Mouse (Mus musculus) myocyte (in vitro differentiated cells): Measurements from ENCODE around the gene Kalrn. TPM values are rescaled to one million over a fixed set of nuclear protein-coding genes. Genes with fewer than 3 reads are reported as not detected.

Experiments used
- H3K27me3 ChIP-seq: one replicate; pipeline ENCODE4 v1.6.1; 2011; ENCODE audit not compliant: control insufficient read depth, insufficient read depth, insufficient read length
- H3K36me3 ChIP-seq: one replicate; pipeline ENCODE4 v1.6.1; 2011; ENCODE audit not compliant: control insufficient read depth, insufficient read depth
- H3K4me2 ChIP-seq: one replicate; pipeline ENCODE4 v1.6.1; 2011; ENCODE audit warnings: low read depth, control low read depth
- H3K4me3 ChIP-seq: one replicate; pipeline ENCODE4 v1.5.1; 2011; ENCODE audit warnings: mild to moderate bottlenecking, control low read depth, moderate library complexity
- H3K79me2 ChIP-seq: one replicate; pipeline ENCODE4 v1.6.1; 2011; ENCODE audit not compliant: control insufficient read depth, insufficient read depth
- H3ac ChIP-seq: one replicate; pipeline ENCODE4 v1.6.1; 2011; ENCODE audit not compliant: control insufficient read depth, insufficient read length
- CEBPB ChIP-seq: IDR thresholded peaks from 2 replicates; pipeline ENCODE4 v1.6.1; 2011; ENCODE audit warnings: mild to moderate bottlenecking, moderate library complexity; ENCODE audit not compliant: poor library complexity, insufficient read depth, severe bottlenecking
- E2F4 ChIP-seq: IDR thresholded peaks from one replicate; pipeline ENCODE4 v1.6.1; 2011; ENCODE audit warnings: mild to moderate bottlenecking, control low read depth, moderate library complexity; ENCODE audit not compliant: insufficient read depth
- MAX ChIP-seq: IDR thresholded peaks from one replicate; pipeline ENCODE4 v1.6.1; 2011; ENCODE audit warnings: low read depth, mild to moderate bottlenecking, control low read depth
- MYOD1 ChIP-seq, 3 experiments: IDR thresholded peaks; one replicate each; pipeline ENCODE4 v1.6.1; 2011; ENCODE audit warnings: control low read depth in 2 of 3, low read depth in 2 of 3, mild to moderate bottlenecking in 2 of 3, moderate library complexity in 1 of 3; ENCODE audit not compliant: insufficient read length in 2 of 3, control insufficient read depth in 1 of 3
- MYOG ChIP-seq, 3 experiments: IDR thresholded peaks; one replicate each; pipeline ENCODE4 v1.6.1; 2011; ENCODE audit warnings: control low read depth in 2 of 3, low read depth in 2 of 3, mild to moderate bottlenecking in 2 of 3; ENCODE audit not compliant: insufficient read length in 2 of 3, control insufficient read depth in 1 of 3, insufficient read depth in 1 of 3
- POLR2A ChIP-seq: IDR thresholded peaks from one replicate; pipeline ENCODE4 v1.6.1; 2011; ENCODE audit warnings: low read depth, mild to moderate bottlenecking, control low read depth, moderate library complexity; ENCODE audit not compliant: insufficient read length
- POLR2AphosphoS2 ChIP-seq: IDR thresholded peaks from one replicate; pipeline ENCODE4 v1.6.1; 2011; ENCODE audit warnings: low read depth, control low read depth; ENCODE audit not compliant: insufficient read length
- REST ChIP-seq: IDR thresholded peaks from one replicate; pipeline ENCODE4 v1.6.1; 2011; ENCODE audit warnings: mild to moderate bottlenecking, control low read depth, moderate library complexity; ENCODE audit not compliant: insufficient read depth, insufficient read length
- SRF ChIP-seq: IDR thresholded peaks from one replicate; pipeline ENCODE4 v1.6.1; 2011; ENCODE audit warnings: low read depth; ENCODE audit not compliant: control insufficient read depth, insufficient read length
- TCF12 ChIP-seq: IDR thresholded peaks from one replicate; pipeline ENCODE4 v1.6.1; 2011; ENCODE audit warnings: mild to moderate bottlenecking, control low read depth; ENCODE audit not compliant: poor library complexity, insufficient read depth, severe bottlenecking
- TCF3 ChIP-seq: IDR thresholded peaks from one replicate; pipeline ENCODE4 v1.6.1; 2011; ENCODE audit warnings: low read depth, control low read depth; ENCODE audit not compliant: insufficient read length
- USF1 ChIP-seq: IDR thresholded peaks from one replicate; pipeline ENCODE4 v1.6.1; 2011; ENCODE audit warnings: low read depth, mild to moderate bottlenecking, control low read depth, moderate library complexity
- polyA plus RNA-seq: library from polyadenylated mRNA; unstranded; fragments of >200 nt; fragmentation: generic; extraction: Trizol; gene quantifications from one replicate; pipeline ENCODE4 v1.2.1, GENCODE M21; 2012; ENCODE audit warnings: missing spikeins

Kalrn gene
- polyA plus RNA-seq, 1 experiment, result 5.5 TPM

- Histone ChIP-seq H3K36me3 (no peaks in the 10 kb centered on the region), H3K27me3 (no peaks in the 10 kb centered on the region), H3K4me2 (no peak overlapping the region), H3K4me3 (no peak overlapping the region), H3K79me2 (no peaks in the 10 kb centered on the region), H3ac (no peak overlapping the region)
- TF ChIP-seq E2F4, result no peak
- TF ChIP-seq MYOD1 (IDR thresholded peaks at IDR 0.05; ENCODE audit: control insufficient read depth in 1 of 3, insufficient read length in 2 of 3, low read depth in 2 of 3), result peak in 1 of 3 experiments; percentile 5
Observed at GRCm38 (mm10) chr16:33939636-33940035, 633.7 kb downstream of the Kalrn start.

GRCm38 (mm10) chr16:33939133-33939531, 634.2 kb downstream of the Kalrn start:
- no peak for TF ChIP-seq MYOD1 (IDR thresholded peaks at IDR 0.05; ENCODE audit: control insufficient read depth in 1 of 3, insufficient read length in 2 of 3, low read depth in 2 of 3)
- TF ChIP-seq USF1, result no peak
- no peak for TF ChIP-seq SRF
- no peak for TF ChIP-seq POLR2A
- TF ChIP-seq POLR2AphosphoS2, result no peak
- no peak for TF ChIP-seq MAX
- TF ChIP-seq MYOG (IDR thresholded peaks at IDR 0.05; ENCODE audit: control insufficient read depth in 1 of 3, insufficient read depth in 1 of 3, insufficient read length in 2 of 3, low read depth in 2 of 3), result no peak
- TF ChIP-seq TCF12, result no peak
- no peak for TF ChIP-seq CEBPB
- no peak for TF ChIP-seq REST
- H3ac ChIP-seq, result no peak overlapping the region
- no peak overlapping the region for H3K4me3 ChIP-seq
- H3K27me3 ChIP-seq, result no peaks in the 10 kb centered on the region
- H3K79me2 ChIP-seq, result no peaks in the 10 kb centered on the region
- no peak overlapping the region for H3K4me2 ChIP-seq
- H3K36me3 ChIP-seq, result no peaks in the 10 kb centered on the region

- peak overlapping the region; percentile 31 for H3K4me2 ChIP-seq
- H3K4me3 ChIP-seq, result no peak overlapping the region
- TF ChIP-seq E2F4 (no peak), SRF (no peak), TCF12 (no peak)
- H3K36me3 ChIP-seq, result no peaks in the 10 kb centered on the region
- H3K79me2 ChIP-seq, result no peaks in the 10 kb centered on the region
- H3K27me3 ChIP-seq, result no peaks in the 10 kb centered on the region
- H3ac ChIP-seq, result no peak overlapping the region
Observed at GRCm38 (mm10) chr16:33938311-33939132, 634.8 kb downstream of the Kalrn start.

GRCm38 (mm10) chr16:33937567-33937966, 635.8 kb downstream of the Kalrn start:
- TF ChIP-seq SRF, result peak; percentile 75
- TF ChIP-seq MAX, result no peak
- peak in 1 of 3 experiments; percentile 84 for TF ChIP-seq MYOG (IDR thresholded peaks at IDR 0.05; ENCODE audit: control insufficient read depth in 1 of 3, insufficient read depth in 1 of 3, insufficient read length in 2 of 3, low read depth in 2 of 3)
- no peak for TF ChIP-seq REST
- no peak for TF ChIP-seq E2F4
- peak in 1 of 3 experiments; percentile 65 for TF ChIP-seq MYOD1 (IDR thresholded peaks at IDR 0.05; ENCODE audit: control insufficient read depth in 1 of 3, insufficient read length in 2 of 3, low read depth in 2 of 3)
- TF ChIP-seq USF1, result peak; percentile 63
- TF ChIP-seq CEBPB, result no peak
- H3K79me2 ChIP-seq, result no peaks in the 10 kb centered on the region
- no peaks in the 10 kb centered on the region for H3K36me3 ChIP-seq
- H3K4me2 ChIP-seq, result peak overlapping the region; percentile 31
- no peak overlapping the region for H3ac ChIP-seq
- no peak overlapping the region for H3K4me3 ChIP-seq
- H3K27me3 ChIP-seq, result no peaks in the 10 kb centered on the region

- no peak for TF ChIP-seq REST
- no peak for TF ChIP-seq SRF
- TF ChIP-seq MAX, result no peak
- TF ChIP-seq TCF12, result no peak
- TF ChIP-seq MYOD1 (IDR thresholded peaks at IDR 0.05; ENCODE audit: control insufficient read depth in 1 of 3, insufficient read length in 2 of 3, low read depth in 2 of 3), result no peak
- no peak for TF ChIP-seq POLR2A
- TF ChIP-seq TCF3, result no peak
- no peak for TF ChIP-seq CEBPB
- Histone ChIP-seq H3K36me3 (no peaks in the 10 kb centered on the region), H3K4me2 (no peak overlapping the region), H3K4me3 (no peak overlapping the region), H3K27me3 (no peaks in the 10 kb centered on the region), H3K79me2 (no peaks in the 10 kb centered on the region), H3ac (no peak overlapping the region)
Observed at GRCm38 (mm10) chr16:33936885-33937284, 636.4 kb downstream of the Kalrn start.
